Mouse (Mus musculus): ENCODE data around the gene Slc17a7.

GRCm38 (mm10) chr7:45179469-45179868 is 15.7 kb downstream of the Slc17a7 start, which contains the start of gene Gfy:
- TF ChIP-seq GATA1 (IDR thresholded peaks at IDR 0.05; ENCODE audit: low read length) (no peak), TAL1 (IDR thresholded peaks at IDR 0.05; ENCODE audit: low read length) (no peak)
